Mouse (Mus musculus): Measurements from ENCODE around the gene Dnajb2. TPM values are rescaled to one million over a fixed set of nuclear protein-coding genes. Genes with fewer than 3 reads are reported as not detected.

Dnajb2 gene
- polyA plus RNA-seq, 2 experiments from 2014 or later, result 10.0 to 10.3 TPM

DNA sequence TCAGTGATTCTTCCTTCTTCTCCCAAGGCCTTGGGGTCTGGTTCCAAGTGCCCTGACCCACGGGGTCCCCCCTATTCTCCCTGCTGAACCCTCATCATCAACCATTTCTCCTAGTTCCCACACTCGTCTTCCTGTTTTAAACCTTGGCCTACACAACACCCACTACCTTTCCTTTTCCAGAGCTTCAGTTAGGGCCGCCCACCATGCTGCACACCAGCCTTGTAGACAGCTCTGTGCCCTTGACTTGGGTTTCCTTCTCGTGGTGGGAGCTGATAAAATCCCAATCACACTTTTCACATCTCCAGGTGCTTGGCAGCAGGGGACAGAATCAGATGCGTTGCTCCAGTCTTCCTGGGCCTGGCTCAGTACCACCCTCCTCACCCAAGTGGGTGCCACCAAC lies 58.1 kb downstream of the Dnajb2 start:
- ATAC-seq, result no peak

Other genes starting within 250 kb of the Dnajb2 start
- 10 to 100 TPM in 1 of 2 experiments, 1 to 10 TPM in 1; 6.1 to 15.3 TPM for gene Nhej1, start 111.2 kb upstream of the Dnajb2 start, polyA plus RNA-seq (2017; shearing (Covaris generic))
- gene Slc23a3, start 102.5 kb upstream of the Dnajb2 start, polyA plus RNA-seq (2017; shearing (Covaris generic)), result under 1 TPM in 1 of 2 experiments, not detected in 1; 0.20 TPM
- 100 to 1,000 TPM; 125 to 195 TPM for gene Cnppd1, start 93.7 kb upstream of the Dnajb2 start, polyA plus RNA-seq (2017; shearing (Covaris generic))
- gene Retreg2, start 93.6 kb upstream of the Dnajb2 start, polyA plus RNA-seq (2017; shearing (Covaris generic)), result 10 to 100 TPM; 19.2 to 32.9 TPM
- 10 to 100 TPM; 54.7 to 71.9 TPM for gene Zfand2b, start 67.8 kb upstream of the Dnajb2 start, polyA plus RNA-seq (2017; shearing (Covaris generic))
- gene Abcb6, start 56.0 kb upstream of the Dnajb2 start, polyA plus RNA-seq (2017; shearing (Covaris generic)), result 1 to 10 TPM in 1 of 2 experiments, under 1 TPM in 1; 0.97 to 6.9 TPM
- 10 to 100 TPM; 24.5 to 49.2 TPM for gene Ankzf1, start 44.3 kb upstream of the Dnajb2 start, polyA plus RNA-seq (2017; shearing (Covaris generic))
- gene Atg9a, start 44.2 kb upstream of the Dnajb2 start, polyA plus RNA-seq (2017; shearing (Covaris generic)), result 10 to 100 TPM; 10.1 to 12.4 TPM
- 10 to 100 TPM in 1 of 2 experiments, 1 to 10 TPM in 1; 8.0 to 19.2 TPM for gene Glb1l, start 25.6 kb upstream of the Dnajb2 start, polyA plus RNA-seq (2017; shearing (Covaris generic))
- gene Stk16, start 25.6 kb upstream of the Dnajb2 start, polyA plus RNA-seq (2017; shearing (Covaris generic)), result 10 to 100 TPM; 56.9 to 62.7 TPM
- 100 to 1,000 TPM; 141 to 164 TPM for gene Tuba4a, start 16.5 kb upstream of the Dnajb2 start, polyA plus RNA-seq (2017; shearing (Covaris generic))
- gene A630095N17Rik, start 4.3 kb upstream of the Dnajb2 start, polyA plus RNA-seq (2017; shearing (Covaris generic)), result not detected
- under 1 TPM; 0.22 to 0.61 TPM for gene Ptprn, start 28.1 kb downstream of the Dnajb2 start, polyA plus RNA-seq (2017; shearing (Covaris generic))
- not detected for gene Resp18, start 42.0 kb downstream of the Dnajb2 start, polyA plus RNA-seq (2017; shearing (Covaris generic))
- gene Dnpep, start 81.6 kb downstream of the Dnajb2 start, polyA plus RNA-seq (2017; shearing (Covaris generic)), result 10 to 100 TPM; 56.0 to 90.5 TPM
- gene Des, start 123.9 kb downstream of the Dnajb2 start, polyA plus RNA-seq (2017; shearing (Covaris generic)), result not detected
- gene Speg, start 138.9 kb downstream of the Dnajb2 start, polyA plus RNA-seq (2017; shearing (Covaris generic)), result under 1 TPM in 1 of 2 experiments, not detected in 1; 0.03 TPM
- 10 to 100 TPM; 57.0 to 91.3 TPM for gene Gmppa, start 199.5 kb downstream of the Dnajb2 start, polyA plus RNA-seq (2017; shearing (Covaris generic))
- not detected for gene Asic4, start 214.0 kb downstream of the Dnajb2 start, polyA plus RNA-seq (2017; shearing (Covaris generic))
- 1 to 10 TPM; 5.2 to 5.6 TPM for gene Chpf, start 242.9 kb downstream of the Dnajb2 start, polyA plus RNA-seq (2017; shearing (Covaris generic))
- not detected for gene Tmem198, start 243.1 kb downstream of the Dnajb2 start, polyA plus RNA-seq (2017; shearing (Covaris generic))